Mouse (Mus musculus): ENCODE results near the gene Asxl2.
"Not testable (repeated sequence)": the region's sequence is repeated elsewhere in the genome, so short reads cannot be mapped to it uniquely, and the experiment has no call there.

Asxl2 gene

DNA sequence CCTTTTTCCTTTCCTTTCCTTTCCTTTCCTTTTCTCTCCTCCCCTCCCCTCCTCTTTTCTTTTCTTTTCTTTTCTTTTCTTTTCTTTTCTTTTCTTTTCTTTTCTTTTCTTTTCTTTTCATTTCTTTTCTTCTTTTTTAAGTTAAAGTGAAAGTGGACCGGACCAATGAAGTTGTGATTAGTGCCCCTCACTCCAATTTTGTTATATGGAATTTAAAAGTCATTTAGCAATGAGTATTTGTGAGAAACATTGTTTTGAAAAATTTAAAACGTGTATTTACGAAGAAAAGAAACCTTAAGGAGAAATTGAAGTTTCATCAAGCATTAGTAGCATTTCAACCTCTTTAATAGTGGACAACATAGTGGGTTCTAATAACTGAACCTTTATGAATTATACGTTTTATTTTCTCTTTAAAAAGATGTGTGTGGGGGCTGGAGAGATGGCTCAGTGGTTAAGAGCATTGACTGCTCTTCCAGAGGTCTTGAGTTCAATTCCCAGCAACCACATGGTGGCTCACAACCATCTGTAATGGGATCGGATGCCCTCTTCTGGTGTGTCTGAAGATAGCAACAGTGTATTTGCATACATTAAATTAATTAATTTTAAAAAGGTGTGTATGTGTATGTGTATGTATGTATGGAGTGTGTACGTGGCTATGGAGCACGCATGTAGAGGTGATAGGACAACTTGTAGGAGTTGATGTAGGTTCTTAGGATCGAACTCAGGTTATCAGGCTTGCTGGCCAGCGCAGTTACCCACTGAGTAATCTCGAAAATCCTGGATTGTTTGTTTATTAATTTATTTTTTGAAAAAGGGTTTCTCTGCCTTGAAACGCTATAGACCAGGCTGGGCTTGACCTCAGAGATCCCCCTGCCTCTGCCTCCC is 1.5 kb downstream of the Asxl2 start:
- DNase-seq (ENCODE audit: inconsistent ontology term): peak; percentile 19

DNA sequence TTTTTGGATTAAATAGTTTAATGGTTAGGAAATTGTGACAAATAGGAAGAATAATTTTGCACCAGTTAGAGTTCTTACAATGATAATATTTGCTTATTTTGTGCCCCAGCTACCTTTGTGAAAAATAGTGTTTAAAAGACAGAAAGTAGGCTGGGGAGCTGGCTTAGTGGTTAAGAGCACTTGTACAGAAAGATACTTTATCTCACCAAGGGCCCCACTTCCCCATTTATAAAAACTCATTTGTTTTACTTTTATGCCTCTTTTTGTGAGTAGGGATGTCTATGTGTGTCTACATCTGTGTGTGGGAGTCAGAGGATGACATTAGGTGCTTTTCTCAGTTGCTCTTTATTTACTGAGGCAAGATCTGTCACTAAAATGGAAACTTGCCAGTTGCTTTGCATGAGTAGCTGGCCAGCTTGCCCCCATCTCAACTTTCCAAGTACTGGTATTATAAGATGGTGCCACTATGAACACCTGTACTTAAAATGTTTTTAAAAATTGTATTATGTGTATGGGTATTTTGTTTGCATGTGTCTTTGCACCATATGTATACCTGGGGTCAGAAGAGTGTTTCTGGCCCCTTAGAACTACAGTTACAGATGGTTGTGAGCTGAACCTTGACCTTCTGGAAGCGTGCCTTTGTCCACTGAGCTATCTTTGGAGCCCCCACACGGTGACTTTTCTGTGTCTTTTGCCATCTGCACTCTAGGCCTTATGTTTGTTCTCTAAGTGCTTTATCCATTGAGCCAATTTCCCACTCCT is 3.2 kb downstream of the Asxl2 start:
- no peak for DNase-seq (ENCODE audit: inconsistent ontology term)

DNA sequence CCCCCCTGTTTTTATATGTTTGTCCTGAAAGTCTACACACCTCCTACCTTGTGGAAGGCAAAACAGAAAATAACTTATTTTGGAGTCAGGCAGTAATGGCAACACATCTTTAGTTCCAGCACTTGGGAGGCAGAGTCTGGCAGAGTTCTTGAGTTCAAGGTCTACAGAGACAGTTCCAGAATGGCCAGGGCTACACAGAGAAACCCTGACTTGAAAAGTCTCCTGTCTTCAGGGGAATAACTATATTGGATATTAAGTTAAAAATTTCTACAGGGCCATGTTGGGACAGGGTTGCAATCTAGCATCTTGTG is 3.7 kb downstream of the Asxl2 start:
- no peak for DNase-seq (ENCODE audit: inconsistent ontology term)

DNA sequence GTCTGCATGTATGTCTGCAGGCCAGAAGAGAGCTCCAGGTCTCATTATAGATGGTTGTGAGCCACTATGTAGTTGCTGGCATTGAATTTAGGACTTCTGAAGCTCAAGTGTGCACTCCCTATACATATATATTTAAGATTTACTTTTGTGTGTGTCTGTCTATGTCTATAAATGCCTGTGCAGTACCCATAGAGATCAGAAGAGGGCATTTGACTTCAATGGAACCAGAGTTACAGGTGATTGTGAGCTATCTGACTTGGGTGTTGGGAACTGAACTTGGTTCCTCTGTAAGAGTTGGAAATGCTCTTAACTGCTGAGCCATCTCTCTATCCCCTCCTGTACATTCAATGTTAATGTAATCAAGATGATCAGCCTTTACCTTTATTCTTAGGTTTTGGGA is 4.3 kb downstream of the Asxl2 start:
- no peak for DNase-seq (ENCODE audit: inconsistent ontology term)

DNA sequence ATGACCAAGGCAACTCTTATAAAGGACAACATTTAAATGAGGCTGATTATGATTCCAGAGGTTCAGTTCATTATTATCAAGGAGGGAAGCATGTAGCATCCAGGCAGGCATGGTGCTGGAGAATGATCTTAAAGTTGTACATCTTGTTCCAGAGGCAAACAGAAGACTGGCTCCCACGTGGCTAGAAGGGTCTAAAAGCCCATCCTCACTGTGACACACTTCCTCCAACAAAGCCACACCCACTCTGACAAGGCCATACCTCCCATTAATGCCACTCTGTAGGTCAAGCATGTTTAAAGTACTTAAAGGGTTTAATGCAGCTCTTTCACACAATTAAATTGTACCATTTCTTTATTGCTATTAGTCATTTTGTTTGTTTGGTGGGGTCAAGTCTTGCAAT is 7.1 kb downstream of the Asxl2 start:
- no peak for DNase-seq (ENCODE audit: inconsistent ontology term)

DNA sequence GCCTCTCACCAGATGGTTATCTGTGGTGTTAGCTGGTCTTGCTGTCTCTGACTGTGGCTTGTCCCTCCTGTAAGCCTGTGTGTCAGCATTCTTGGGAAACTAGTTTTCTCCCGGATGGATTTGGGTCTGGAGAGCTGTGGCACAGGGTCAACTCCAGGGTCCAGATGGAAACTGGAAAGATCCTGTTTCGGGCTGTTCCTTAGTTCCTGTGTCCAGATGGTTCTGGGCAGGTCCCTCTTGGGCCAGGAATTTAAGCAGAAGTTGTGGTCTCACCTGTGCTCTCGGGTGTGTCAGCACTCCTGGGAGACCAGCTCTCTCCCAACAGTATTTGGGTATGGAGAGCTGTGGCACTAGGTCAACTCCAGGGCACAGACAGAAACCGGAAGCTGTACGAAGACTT is 9.8 kb downstream of the Asxl2 start:
- no peak for DNase-seq (ENCODE audit: inconsistent ontology term)

DNA sequence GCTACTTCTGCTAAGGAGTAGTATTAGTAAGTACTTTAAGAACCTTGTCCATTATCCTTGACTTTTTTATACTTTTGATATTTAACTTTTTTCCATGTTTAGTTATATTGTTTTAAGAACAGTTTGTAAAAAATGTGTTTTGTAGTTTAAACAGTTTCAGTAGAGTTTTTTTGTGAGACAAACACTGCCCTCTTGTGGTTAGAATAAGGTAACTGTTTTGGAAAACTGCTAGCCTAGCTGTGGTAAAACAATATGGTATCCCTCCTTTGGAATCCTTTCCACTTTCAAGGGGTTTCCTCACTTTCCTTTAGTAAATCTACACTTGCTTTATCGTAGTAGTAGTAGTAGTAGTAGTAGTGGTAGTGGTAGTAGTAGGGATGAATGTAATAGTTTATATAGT is 11.2 kb downstream of the Asxl2 start:
- no peak for DNase-seq (ENCODE audit: inconsistent ontology term)

DNA sequence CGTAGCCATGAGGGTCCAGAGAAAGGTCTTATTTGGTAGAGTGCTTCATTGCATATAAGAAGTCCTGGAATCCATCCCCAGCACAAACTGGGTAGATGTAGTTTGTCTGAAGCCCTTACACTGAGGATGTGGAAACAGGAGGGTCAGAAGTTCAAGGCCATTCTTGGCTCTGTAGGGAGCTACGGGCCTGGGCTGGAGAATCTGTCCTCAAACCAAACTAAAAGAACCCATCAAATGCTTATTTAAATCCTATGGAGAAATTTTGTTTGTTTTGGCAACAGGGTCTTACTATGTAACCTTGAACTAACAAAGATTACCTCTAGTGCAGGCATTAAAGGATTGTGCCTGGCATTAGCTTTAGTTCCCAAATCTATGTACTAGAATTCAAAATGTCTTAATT is 14.3 kb downstream of the Asxl2 start:
- DNase-seq (ENCODE audit: inconsistent ontology term): no peak

DNA sequence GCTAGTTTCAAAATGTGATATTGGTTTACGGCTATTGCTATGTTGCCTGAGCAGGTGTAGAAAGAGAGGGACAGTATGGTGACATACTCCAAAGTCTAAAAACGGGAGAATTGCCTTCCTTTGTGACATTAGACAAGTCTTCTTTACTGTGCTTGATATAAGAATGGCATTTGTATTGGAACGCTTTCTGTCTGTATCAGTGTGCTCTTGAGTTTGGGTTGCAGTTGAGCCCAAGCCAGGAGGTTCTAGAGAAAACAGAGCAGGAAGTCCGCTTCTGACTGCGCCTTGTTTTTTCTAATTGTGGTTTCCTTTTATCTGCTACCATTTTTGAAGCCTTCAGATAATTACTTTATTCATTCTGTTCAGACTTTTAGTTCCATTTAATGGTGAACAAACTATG is 14.7 kb downstream of the Asxl2 start:
- DNase-seq (ENCODE audit: inconsistent ontology term): no peak

DNA sequence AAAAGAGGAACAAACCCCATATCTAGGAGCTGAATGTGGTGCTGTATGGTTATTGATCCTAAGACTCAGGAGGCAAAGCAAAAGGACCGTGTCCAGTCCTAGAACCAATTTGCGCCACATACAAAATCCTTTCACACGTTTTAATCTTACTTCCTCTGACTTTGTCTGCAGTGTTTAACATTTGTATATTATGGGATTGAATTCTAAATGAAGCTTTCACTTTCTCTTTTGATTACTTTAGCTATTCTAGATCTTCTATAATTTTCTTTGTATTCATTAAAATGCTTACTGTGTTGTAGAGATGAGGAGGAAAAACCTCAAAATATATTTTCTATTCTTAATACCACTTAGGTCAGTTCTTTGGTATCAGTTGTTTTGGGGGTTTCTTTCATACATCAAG is 26.9 kb downstream of the Asxl2 start:
- no peak for DNase-seq (ENCODE audit: inconsistent ontology term)

DNA sequence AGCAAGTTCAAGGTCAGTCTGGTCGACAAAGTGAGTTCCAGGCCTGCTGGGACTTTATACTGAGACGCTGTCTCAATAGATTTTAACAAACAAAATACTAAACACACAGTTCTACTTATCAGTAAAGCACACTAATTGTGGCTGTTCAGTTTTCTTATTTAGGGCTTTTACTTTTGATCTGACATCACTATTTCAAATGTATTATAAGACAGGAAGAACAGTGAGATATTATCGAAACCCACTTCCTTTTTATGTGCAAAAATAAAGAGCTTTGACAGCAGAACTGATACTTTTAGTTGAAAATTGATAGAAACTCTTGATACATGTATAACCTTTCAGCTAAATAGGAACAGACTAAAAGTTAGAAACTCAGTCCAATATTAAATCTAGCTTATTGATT is 36.4 kb downstream of the Asxl2 start:
- no peak for DNase-seq (ENCODE audit: inconsistent ontology term)

DNA sequence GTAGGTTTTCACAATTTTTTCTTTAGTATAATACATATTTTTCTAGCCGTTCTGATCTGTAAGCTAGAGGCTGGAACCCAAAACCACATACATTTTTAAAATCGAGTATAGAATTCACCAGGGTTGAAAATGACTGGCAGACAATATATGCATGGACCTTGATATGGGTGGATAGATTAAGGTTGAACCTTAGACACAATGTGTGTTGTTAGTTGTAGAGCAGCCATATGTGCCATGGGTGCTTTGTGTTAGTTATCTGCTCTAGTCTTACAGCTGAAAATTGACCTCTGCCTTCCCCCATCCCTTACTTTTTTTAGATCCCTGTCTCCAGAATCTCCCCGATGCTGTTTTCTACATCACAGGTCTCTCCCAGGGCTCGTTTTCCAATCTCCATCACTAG is 73.0 kb downstream of the Asxl2 start:
- no peak for DNase-seq (ENCODE audit: inconsistent ontology term)

DNA sequence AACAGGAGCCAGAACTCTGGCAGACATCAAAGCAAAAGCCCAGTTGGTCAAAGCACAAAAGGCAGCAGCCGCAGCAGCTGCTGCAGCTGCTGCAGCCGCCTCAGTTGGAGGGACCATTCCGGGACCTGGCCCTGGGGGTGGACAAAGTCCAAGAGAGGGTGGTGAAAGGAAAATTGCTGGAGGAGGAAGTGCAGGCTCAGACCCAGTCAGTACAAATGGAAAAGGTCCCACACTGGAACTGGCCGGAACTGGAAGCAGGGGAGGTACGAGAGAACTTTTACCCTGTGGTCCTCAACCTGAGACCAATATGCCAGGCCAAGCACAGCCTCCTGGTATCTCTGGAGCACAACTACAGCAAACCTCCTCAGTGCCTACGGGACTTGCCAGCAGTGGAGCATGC is 73.4 kb downstream of the Asxl2 start:
- DNase-seq (ENCODE audit: inconsistent ontology term): no peak

DNA sequence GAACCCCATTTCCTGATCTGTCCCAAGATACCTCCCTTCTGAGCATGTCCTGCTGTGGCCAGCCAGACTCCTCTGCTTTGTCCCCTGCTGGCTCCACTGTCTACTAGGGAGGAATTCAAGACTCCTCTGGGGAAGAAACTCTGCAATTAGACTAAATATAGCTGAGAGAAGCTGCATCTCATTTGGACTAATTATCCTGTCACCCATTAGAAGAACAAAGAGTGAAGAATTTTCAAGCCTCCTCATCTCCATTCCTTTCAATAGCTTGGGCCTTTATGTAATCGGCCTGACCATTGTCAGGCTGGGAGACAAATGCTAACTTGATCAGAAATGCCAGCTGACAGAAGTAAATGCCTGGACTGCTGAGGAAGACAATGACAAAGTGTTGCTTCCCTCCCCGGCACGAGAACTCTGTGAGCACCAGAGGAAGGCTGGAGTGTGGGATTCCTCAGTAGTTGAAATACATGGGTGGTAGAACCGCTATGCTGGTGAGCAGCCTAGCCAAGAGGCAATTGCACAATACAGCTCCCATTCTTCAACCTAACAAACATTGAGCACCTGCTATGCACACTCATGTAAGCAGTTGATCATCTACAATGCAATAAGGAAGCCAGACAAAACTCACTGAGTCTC is 92.1 kb downstream of the Asxl2 start:
- peak; percentile 94 for DNase-seq (ENCODE audit: inconsistent ontology term)

DNA sequence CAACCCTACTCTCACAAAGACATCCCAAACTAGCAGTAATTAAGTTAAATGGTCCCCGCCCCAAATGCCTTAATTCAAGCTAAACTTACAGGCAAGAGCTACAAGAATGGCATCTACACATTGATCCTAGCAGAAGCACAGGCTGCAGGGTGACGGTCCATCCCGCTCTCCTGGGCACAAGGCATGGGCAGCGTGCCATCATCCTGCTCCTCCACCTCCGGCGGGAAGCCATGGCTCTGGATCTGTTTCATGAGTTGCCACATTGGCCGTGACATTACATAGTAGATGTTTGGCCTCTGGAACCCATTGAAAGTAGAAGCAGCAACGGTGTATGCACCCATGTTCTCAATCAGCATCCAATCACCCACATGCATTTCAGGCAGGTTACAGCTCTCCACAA is 95.1 kb downstream of the Asxl2 start:
- not testable (repeated sequence) for DNase-seq (ENCODE audit: inconsistent ontology term)

DNA sequence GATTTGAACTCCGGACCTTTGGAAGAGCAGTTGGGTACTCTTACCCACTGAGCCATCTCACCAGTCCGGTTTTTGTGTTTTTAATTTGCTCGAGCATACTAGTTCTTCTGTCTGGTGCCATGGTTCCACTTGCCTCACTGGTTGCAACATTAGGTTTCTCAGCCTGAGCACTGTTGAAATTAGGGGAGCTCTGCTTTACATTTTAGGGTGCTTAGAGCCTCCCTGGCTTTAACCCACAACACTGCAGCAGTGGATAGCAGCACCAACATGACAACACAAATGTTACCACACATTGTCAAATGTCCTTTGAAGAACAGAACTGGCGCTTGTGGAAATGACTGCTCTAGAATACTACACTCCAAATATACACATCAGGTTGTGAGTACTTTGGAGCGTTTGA is 98.9 kb downstream of the Asxl2 start:
- no peak for DNase-seq (ENCODE audit: inconsistent ontology term)

DNA sequence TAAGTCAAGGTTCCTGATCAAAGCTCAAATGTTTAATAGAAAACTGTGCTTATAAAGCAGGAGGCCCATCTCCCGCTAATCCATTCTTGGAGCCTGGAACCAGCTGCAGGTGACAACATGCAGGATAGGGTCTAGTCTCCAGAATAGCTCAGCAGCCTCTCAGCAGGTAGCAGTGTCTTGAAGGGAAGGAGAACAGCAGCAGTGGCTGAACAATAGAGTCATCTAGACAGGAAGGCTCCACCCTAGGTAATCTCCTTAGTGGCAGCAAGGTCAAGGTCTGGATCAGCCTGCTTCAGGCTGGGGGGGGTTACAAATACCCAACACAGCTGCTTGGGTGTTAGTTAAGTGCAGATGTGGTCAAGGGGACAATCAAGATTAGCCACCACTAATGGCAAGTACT is 108.8 kb downstream of the Asxl2 start:
- DNase-seq (ENCODE audit: inconsistent ontology term): not testable (repeated sequence)

DNA sequence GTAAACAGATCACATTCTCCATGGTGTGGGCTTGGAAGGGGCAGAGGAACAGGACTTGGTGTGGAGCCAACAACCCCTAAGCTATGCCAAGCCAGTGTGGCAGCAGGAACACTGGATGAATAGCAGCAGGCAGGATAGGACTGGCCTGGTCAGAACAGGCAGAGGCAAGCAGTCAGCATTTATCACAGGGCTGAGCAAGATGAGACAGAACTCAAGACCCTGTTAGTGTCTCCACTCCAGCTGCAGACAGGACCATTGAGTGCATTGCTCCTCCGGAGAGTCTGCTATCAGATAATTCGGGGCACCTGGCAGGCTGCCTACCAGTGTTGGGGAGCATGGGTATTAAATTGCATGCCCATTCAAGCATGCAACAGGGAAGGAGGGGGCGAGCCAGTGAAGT is 111.0 kb downstream of the Asxl2 start:
- no peak for DNase-seq (ENCODE audit: inconsistent ontology term)

DNA sequence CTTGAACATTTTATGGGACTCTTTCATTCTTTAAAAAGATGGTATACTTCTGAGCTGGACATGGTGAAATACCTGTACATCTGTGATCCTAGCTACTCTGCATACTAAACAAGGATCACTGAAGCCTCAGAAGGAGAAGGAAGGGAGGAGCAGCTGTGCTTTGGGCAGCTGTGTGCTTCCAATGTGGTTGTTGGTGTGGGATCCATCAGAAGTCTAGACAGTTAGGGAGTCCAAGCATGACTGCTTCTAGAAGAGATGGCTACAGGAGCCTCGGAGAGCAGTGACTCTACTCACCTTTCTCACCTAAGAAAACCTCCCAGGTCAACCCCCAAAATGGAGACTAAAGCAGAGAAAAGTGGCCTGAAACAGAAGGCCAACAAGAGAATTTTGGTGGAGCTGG is 111.4 kb downstream of the Asxl2 start:
- DNase-seq (ENCODE audit: inconsistent ontology term): no peak

DNA sequence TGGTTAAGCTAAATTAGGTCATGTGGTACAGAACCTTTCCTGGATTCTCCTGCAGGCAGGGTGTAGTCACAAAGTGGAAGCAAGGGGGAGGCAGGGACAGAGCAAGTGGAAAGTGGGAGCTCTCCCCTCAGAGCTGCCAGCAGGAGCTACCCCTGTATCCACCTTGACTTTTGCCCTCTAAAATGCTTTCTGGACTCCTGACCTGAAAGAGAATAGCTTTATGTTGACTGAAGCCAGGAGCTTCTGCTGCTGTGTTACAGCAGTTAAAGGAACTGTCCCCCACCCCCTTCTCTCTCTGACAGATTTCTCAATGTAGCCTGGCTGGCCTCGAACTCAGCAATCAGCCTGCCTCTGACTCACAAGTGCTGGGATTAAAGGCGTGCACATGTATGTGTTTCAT is 112.9 kb downstream of the Asxl2 start:
- DNase-seq (ENCODE audit: inconsistent ontology term): no peak

DNA sequence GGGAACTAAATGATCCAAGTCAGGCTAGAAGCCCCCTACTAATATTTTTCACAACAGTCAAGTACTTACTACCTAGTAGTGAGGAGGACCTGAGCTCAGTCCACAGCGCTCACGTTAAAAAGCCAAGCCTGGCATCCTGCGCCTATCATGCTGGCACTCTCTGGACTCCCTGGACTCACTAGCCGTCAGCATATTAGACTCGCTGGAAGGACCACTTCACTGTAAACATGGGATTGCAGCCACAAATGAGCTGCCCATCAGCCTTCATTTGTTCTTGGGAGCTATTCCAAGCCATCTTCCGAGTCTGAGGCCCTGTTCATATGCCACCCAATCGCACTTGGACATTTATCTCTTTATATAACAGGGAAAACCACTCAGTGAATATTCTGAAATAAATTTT is 114.2 kb downstream of the Asxl2 start:
- no peak for DNase-seq (ENCODE audit: inconsistent ontology term)

DNA sequence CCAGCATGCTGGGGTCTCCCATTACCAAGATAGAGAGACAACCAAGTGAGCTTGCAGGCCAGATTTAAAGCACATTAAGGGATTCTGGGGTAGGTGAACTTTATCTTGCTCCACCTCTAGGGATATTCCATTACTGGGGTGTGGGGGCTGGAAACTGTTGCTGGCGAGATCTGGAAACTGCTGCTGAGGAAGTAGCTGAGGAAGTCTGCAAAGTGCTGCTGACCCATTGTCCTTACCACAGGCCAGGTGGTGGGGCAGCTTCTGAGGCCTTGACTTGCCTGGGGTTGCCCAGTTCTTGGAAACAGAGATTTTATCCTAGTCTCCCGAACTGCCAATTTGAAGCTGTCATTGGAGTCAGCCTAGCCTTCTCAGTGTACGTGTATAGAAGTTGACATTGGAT is 118.8 kb downstream of the Asxl2 start:
- no peak for DNase-seq (ENCODE audit: inconsistent ontology term)

DNA sequence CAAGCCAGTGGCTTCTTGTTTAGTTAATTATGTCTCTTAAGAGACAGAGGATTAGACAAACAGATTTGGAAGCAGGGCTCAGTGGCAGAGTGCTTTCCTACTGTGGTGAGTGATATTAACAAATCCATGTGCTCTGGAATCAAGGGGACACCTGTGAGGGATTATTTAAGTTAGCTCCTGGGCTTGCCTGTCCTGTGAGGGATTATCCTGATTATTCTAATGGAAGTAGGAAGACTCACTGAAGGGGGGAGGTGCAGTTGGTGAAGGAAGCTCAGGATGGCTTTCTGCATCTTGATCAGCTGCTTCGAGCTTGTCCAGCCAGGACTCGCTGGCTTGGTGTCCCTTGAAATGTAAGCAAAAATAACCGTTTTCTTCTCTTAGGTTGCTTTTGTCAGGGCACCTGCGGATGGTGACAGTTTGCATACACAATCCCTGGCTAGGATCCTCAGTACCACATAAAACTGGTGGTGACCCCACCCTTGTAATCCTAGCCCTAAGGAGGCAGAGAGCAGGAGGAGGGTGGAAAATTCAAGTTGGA is 119.5 kb downstream of the Asxl2 start:
- no peak for DNase-seq (ENCODE audit: inconsistent ontology term)
